Mouse (Mus musculus): ENCODE measurements at regions not wholly inside any gene's neighbourhood (a gene's known extent, or its start where the extent isn't known, plus 50 kb on each side); places are given as distances from the start of the nearest gene placed in this dataset.
A peak's percentile ranks its signal among the peaks of the same experiment; 100 is the strongest.

DNA sequence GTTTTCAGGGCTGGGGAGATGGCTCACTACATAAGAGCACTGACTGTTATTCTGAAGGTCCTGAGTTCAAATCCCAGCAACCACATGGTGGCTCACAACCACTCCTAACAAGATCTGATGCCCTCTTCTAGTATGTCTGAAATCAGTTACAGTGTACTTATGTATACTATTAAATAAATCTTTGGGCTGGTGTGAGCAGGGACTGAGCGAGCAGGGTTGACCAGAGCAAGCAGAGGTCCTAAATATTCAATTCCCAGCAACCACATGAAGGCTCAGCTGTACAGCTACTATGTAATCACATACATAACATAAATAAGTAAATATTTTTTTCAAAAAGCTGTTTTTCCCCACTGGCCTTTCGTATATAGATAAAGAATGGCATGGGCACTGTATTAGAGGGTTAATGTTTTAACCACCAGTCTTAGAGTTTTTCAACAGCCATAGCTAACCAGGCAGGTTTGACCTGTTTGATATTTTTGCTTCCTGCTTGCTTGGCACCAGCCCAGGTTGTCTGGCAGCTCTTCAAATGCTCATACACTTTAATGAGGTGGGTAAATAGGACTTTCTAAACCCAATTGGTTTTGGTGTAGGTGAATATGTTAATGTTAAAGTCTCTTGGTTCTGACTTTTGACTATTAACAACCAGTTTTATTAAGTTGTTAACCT is 134.1 kb upstream of the Fam84a start:
- ATAC-seq (no peak), DNase-seq (no peak)
- Histone ChIP-seq H3K9me3 (ENCODE audit: low read length) (no peaks in the 10 kb centered on the region), H3K9ac (no peak overlapping the region), H3K4me3 (ENCODE audit: low read depth, low read length) (no peak overlapping the region), H3K27me3 (ENCODE audit: insufficient read depth, low read length) (no peaks in the 10 kb centered on the region), H3K27ac (ENCODE audit: low read depth, low read length) (no peak overlapping the region), H3K36me3 (ENCODE audit: insufficient read depth) (no peaks in the 10 kb centered on the region), H3K4me2 (ENCODE audit: low read depth) (no peak overlapping the region), H3K4me1 (ENCODE audit: insufficient read depth) (no peaks in the 10 kb centered on the region)
- 94% methylated on average over 2 of the region's 2 CpGs for WGBS
- TF ChIP-seq CTCF (IDR thresholded peaks at IDR 0.05; ENCODE audit: low read depth) = no peak

DNA sequence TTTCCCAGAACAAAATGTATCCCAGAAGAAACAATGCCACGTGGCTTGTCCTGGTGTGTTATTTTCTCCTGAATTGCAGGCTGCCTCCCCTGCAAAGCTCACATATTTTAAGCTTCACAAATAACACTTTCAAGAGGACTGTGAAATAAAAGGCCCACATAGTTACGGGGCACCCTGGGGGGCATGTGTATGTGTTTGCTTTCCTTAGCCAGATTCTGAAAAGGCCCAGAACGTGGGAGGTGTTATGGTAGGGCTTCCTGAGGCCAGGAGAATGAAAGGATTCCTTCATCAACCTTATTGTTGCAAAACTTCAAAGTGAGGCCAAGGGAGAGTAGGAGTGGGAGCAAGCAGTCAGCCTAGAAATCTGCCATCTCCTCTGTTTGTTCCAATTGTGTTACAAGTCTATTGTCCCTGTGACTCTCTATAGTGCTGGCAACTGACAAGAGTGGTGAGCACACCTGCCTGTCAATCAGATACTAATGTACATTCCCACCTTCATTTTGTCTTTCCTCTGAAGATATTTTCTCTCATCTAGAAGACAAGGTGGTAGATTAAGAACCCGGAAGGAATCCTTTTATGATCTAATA is 131.3 kb upstream of the Fam84a start:
- no peak for TF ChIP-seq CTCF (IDR thresholded peaks at IDR 0.05; ENCODE audit: low read depth)
- H3K9me3 ChIP-seq (ENCODE audit: low read length) = no peaks in the 10 kb centered on the region
- H3K36me3 ChIP-seq (ENCODE audit: insufficient read depth) = no peaks in the 10 kb centered on the region
- no peaks in the 10 kb centered on the region for H3K27me3 ChIP-seq (ENCODE audit: insufficient read depth, low read length)
- H3K27ac ChIP-seq (ENCODE audit: low read depth, low read length) = no peak overlapping the region
- H3K4me1 ChIP-seq (ENCODE audit: insufficient read depth) = no peaks in the 10 kb centered on the region
- peak; percentile 38 for ATAC-seq
- H3K4me3 ChIP-seq (ENCODE audit: low read depth, low read length) = no peak overlapping the region
- no peak overlapping the region for H3K9ac ChIP-seq
- no peak overlapping the region for H3K4me2 ChIP-seq (ENCODE audit: low read depth)
- WGBS = 27% methylated on average over 4 of the region's 4 CpGs
- DNase-seq = no peak

DNA sequence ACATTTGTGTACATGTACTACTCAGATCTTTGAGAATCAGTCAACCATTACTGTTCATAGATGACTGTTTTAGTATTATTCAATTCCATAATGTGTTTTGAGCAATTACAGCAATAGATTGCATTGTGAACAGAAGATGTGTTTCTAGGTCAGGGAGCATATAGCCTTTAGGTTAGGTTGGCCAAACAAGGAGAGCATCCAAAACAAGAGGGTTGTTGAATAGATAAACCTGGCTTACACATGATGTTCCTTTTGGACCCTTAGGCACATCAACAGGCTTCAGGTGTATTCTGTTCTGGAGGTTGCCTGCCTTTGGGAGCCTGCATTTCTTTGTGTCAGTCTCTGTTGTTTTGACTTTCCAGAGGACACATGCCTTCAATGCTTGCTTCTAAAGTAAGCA is 123.4 kb upstream of the Fam84a start:
- no peak for ATAC-seq
- H3K36me3 ChIP-seq (ENCODE audit: insufficient read depth) = no peaks in the 10 kb centered on the region
- H3K4me2 ChIP-seq (ENCODE audit: low read depth) = no peak overlapping the region
- H3K9me3 ChIP-seq (ENCODE audit: low read length) = no peaks in the 10 kb centered on the region
- no peaks in the 10 kb centered on the region for H3K27me3 ChIP-seq (ENCODE audit: insufficient read depth, low read length)
- H3K4me3 ChIP-seq (ENCODE audit: low read depth, low read length) = no peak overlapping the region
- no peak for DNase-seq
- H3K27ac ChIP-seq (ENCODE audit: low read depth, low read length) = no peak overlapping the region
- no peak overlapping the region for H3K9ac ChIP-seq
- H3K4me1 ChIP-seq (ENCODE audit: insufficient read depth) = no peaks in the 10 kb centered on the region
- TF ChIP-seq CTCF (IDR thresholded peaks at IDR 0.05; ENCODE audit: low read depth) = no peak

DNA sequence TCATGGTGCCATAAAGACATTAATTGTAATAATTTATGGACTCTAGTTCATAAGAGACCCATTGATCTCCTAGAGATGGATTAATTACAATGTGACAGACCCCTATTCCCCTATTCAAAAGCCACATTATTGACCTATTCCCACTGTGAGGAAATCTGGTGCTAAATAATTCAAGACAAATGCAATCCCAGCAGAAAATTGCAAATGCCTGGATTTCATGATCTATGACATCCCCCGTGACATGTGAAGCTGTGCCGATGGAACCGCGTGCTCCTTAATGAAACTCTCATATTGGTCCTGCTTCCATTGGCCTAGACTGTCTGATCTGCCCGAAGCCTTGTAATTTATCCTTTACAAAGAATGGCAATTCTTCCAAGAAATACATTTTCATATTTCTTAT is 122.9 kb upstream of the Fam84a start:
- TF ChIP-seq CTCF (IDR thresholded peaks at IDR 0.05; ENCODE audit: low read depth) = no peak
- no peak overlapping the region for H3K27ac ChIP-seq (ENCODE audit: low read depth, low read length)
- no peak for DNase-seq
- H3K27me3 ChIP-seq (ENCODE audit: insufficient read depth, low read length) = no peaks in the 10 kb centered on the region
- ATAC-seq = no peak
- H3K4me2 ChIP-seq (ENCODE audit: low read depth) = no peak overlapping the region
- no peaks in the 10 kb centered on the region for H3K36me3 ChIP-seq (ENCODE audit: insufficient read depth)
- no peak overlapping the region for H3K9ac ChIP-seq
- H3K4me3 ChIP-seq (ENCODE audit: low read depth, low read length) = no peak overlapping the region
- H3K9me3 ChIP-seq (ENCODE audit: low read length) = no peaks in the 10 kb centered on the region
- no peaks in the 10 kb centered on the region for H3K4me1 ChIP-seq (ENCODE audit: insufficient read depth)
- WGBS = 92% methylated on average over 5 of the region's 5 CpGs

DNA sequence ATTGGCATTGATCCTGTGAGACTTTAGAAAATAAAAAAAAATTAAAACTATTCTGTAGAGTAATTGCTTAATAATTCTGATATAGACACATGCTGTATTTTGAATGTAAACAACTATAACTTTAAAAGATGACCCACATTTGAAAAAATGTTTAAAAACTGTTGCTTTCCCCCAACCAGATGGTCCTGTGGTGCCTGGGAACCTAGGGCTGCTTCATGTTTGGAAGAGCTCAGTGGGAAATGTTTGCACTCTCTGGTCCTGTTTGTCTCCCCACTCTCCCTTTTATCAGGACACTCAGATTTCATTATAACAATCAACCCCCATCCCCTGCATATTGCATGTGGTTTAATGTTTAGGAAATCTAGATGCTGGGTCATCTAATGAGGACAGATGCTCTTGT is 119.4 kb upstream of the Fam84a start:
- H3K9me3 ChIP-seq (ENCODE audit: low read length) = no peaks in the 10 kb centered on the region
- no peak overlapping the region for H3K27ac ChIP-seq (ENCODE audit: low read depth, low read length)
- ATAC-seq (no peak), DNase-seq (no peak)
- no peak overlapping the region for H3K4me3 ChIP-seq (ENCODE audit: low read depth, low read length)
- no peak for TF ChIP-seq CTCF (IDR thresholded peaks at IDR 0.05; ENCODE audit: low read depth)
- no peaks in the 10 kb centered on the region for H3K4me1 ChIP-seq (ENCODE audit: insufficient read depth)
- no peaks in the 10 kb centered on the region for H3K36me3 ChIP-seq (ENCODE audit: insufficient read depth)
- no peaks in the 10 kb centered on the region for H3K27me3 ChIP-seq (ENCODE audit: insufficient read depth, low read length)
- H3K4me2 ChIP-seq (ENCODE audit: low read depth) = no peak overlapping the region
- H3K9ac ChIP-seq = no peak overlapping the region

DNA sequence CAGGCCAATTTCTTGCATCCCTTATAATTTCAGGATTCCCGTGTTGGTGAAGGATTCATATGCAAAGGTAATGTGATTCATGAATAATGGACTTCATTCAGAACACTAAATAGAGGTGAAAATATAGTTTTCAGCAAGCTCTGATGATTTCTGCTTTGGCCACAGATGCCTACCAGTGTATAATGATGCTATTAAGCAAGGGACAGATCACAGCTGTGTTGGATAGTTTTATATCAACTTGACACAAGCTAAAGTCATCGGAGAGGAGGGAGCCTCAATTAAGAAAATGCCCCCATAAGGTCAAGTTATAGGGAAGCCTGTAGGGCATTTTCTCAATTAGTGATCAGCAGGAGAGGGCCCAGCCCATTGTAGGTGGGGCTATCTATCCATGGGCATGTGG is 109.2 kb upstream of the Fam84a start:
- Histone ChIP-seq H3K4me1 (ENCODE audit: insufficient read depth) (no peaks in the 10 kb centered on the region), H3K27me3 (ENCODE audit: insufficient read depth, low read length) (no peaks in the 10 kb centered on the region), H3K4me2 (ENCODE audit: low read depth) (no peak overlapping the region), H3K9me3 (ENCODE audit: low read length) (no peaks in the 10 kb centered on the region), H3K27ac (ENCODE audit: low read depth, low read length) (no peak overlapping the region), H3K9ac (no peak overlapping the region), H3K4me3 (ENCODE audit: low read depth, low read length) (no peak overlapping the region), H3K36me3 (ENCODE audit: insufficient read depth) (no peaks in the 10 kb centered on the region)
- 50% methylated on average over 2 of the region's 2 CpGs for WGBS
- ATAC-seq (no peak), DNase-seq (no peak)
- no peak for TF ChIP-seq CTCF (IDR thresholded peaks at IDR 0.05; ENCODE audit: low read depth)

DNA sequence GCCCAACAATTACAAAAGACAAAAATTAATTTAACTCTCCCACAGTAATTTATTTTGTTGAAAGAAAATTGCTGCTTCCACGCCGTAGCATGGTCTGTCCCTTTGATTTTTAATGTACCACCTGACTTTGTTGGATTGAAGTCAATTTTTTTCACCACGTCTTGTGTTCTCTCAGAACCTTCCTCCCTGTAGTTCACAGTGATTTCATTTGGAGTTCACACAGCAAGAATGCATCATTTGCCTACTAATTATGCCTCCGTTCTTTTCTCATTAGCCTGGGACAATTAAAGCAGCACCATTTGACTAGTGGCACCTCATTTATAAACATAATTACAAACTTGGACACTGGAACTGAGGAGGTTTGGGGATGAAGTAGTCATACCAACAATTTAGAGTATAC is 108.4 kb upstream of the Fam84a start:
- no peaks in the 10 kb centered on the region for H3K4me1 ChIP-seq (ENCODE audit: insufficient read depth)
- WGBS = 27% methylated on average over 4 of the region's 4 CpGs
- H3K4me2 ChIP-seq (ENCODE audit: low read depth) = no peak overlapping the region
- H3K4me3 ChIP-seq (ENCODE audit: low read depth, low read length) = no peak overlapping the region
- DNase-seq (no peak), ATAC-seq (peak; percentile 47; the same call in 1 of the 2 replicates)
- TF ChIP-seq CTCF (IDR thresholded peaks at IDR 0.05; ENCODE audit: low read depth) = no peak
- H3K27me3 ChIP-seq (ENCODE audit: insufficient read depth, low read length) = no peaks in the 10 kb centered on the region
- no peak overlapping the region for H3K27ac ChIP-seq (ENCODE audit: low read depth, low read length)
- no peaks in the 10 kb centered on the region for H3K36me3 ChIP-seq (ENCODE audit: insufficient read depth)
- no peak overlapping the region for H3K9ac ChIP-seq
- no peaks in the 10 kb centered on the region for H3K9me3 ChIP-seq (ENCODE audit: low read length)
